In genomic region chr2:132695358-132696093, GRCm38 (mm10) we compare ENCODE assay signal across 8 mouse cellular contexts. TPM values are rescaled to one million over a fixed set of nuclear protein-coding genes. Genes with fewer than 3 reads are reported as not detected.
DNase-seq lines count a peak whose midpoint lies in the region; ATAC-seq lines count a peak whose summit lies in the region.

No protein-coding gene starts in this region.

- ATAC-seq in megakaryocyte, adult 5-6 weeks (ENCODE audit: poor library complexity, severe bottlenecking), result peak; percentile 94

- DNase-seq in cerebellum, adult 9-10 months, result peak; percentile 2
- no peak for DNase-seq in cerebellum, adult 9-11 months
- DNase-seq in adipocyte (ENCODE audit: low spot score), result peak; percentile 75
- peak; percentile 34 to 40 for DNase-seq in heart, postnatal 14 days
- no peak for DNase-seq in left cerebral cortex, adult 9 months (ENCODE audit: low spot score in 2 of 2)
- DNase-seq in cerebellum, adult 11 months, result no peak
- no peak for DNase-seq in cerebellum, adult 8-10 months

- intact Hi-C loops in heart, postnatal 14 days (cut with DNase I), result no loop called here

RNA-seq across cellular contexts. Expression of gene Shld1, which starts 8.8 kb away (rescaled TPM):
- total RNA-seq in heart, postnatal 14 days (2021), result 10 to 100 TPM; 33.2 to 39.7 TPM
- 15.7 and 16.0 TPM in 2 replicates for total RNA-seq in megakaryocyte, adult 5-6 weeks (2015)
- 5.9 and 12.5 TPM in 2 replicates for total RNA-seq in megakaryocyte, adult 5-6 weeks (2017)

Comparison
In these comparisons a context has a peak if more than half of its experiments do, and no peak if none do; other contexts are left out.
1. DNase-seq: peak in cerebellum, adult 9-10 months (single experiment), adipocyte (single experiment) and heart, postnatal 14 days (2 of 2); none in cerebellum, adult 9-11 months (single experiment), left cerebral cortex, adult 9 months (0 of 2), cerebellum, adult 11 months (single experiment) and cerebellum, adult 8-10 months (single experiment).